Mouse (Mus musculus) activated CD4-positive, CD25-positive, alpha-beta regulatory T cell, adult 9 weeks (primary cell): ENCODE measurements around the gene Eva1a. TPM values are rescaled to one million over a fixed set of nuclear protein-coding genes. Genes with fewer than 3 reads are reported as not detected.

ENCODE experiments used
- polyA plus RNA-seq: library from polyadenylated mRNA; unstranded; fragments of 100-300 nt; shearing (Covaris generic); gene quantifications from one replicate; pipeline ENCODE4 v1.2.1, GENCODE M21; 2017

The Eva1a gene
- polyA plus RNA-seq = not detected

GRCm38 (mm10) chr6:82040834-82041487 is at the start of gene Eva1a:
Gene Eva1a (plus strand): TSS chr6:82041043.

Other genes with a start within 250 kb of the Eva1a start
- 5.1 TPM for gene Gcfc2, start 117.4 kb upstream of the Eva1a start, polyA plus RNA-seq
- 66.7 TPM for gene Mrpl19, start 75.1 kb upstream of the Eva1a start, polyA plus RNA-seq